Mouse (Mus musculus) small intestine, adult 2 months (tissue): ENCODE data around the gene Zfp36l1. TPM values are rescaled to one million over a fixed set of nuclear protein-coding genes. Genes with fewer than 3 reads are reported as not detected.
A peak's percentile ranks its signal among the peaks of the same experiment; 100 is the strongest.

Experiments used
- H3K27ac ChIP-seq: fragments of 200-500 bp; 2 replicates; pipeline ENCODE4 v1.5.1; 2012; ENCODE audit warnings: low read depth, low read length, control low read depth, inconsistent platforms; ENCODE audit not compliant: insufficient read depth
- H3K27me3 ChIP-seq: fragments of 200-500 bp; 2 replicates; pipeline ENCODE4 v1.6.1; 2012; ENCODE audit warnings: mild to moderate bottlenecking, moderate library complexity, low read length, inconsistent platforms; ENCODE audit not compliant: control insufficient read depth, insufficient read depth
- H3K36me3 ChIP-seq: fragments of 200-500 bp; 2 replicates; pipeline ENCODE4 v1.6.1; 2012; ENCODE audit warnings: mild to moderate bottlenecking, low read length, control low read depth, inconsistent platforms; ENCODE audit not compliant: control insufficient read depth, insufficient read depth
- H3K4me1 ChIP-seq: fragments of 200-500 bp; 2 replicates; pipeline ENCODE4 v1.6.1; 2012; ENCODE audit warnings: low read length, inconsistent platforms, mixed read lengths; ENCODE audit not compliant: control insufficient read depth, insufficient read depth, insufficient read length
- H3K4me3 ChIP-seq: fragments of 200-500 bp; 2 replicates; pipeline ENCODE4 v1.5.1; 2012; ENCODE audit warnings: low read depth, mild to moderate bottlenecking, control low read depth, inconsistent platforms, low read length, moderate library complexity
- CTCF ChIP-seq: fragments of 200-500 bp; IDR thresholded peaks from 2 replicates; pipeline ENCODE4 v1.5.1; 2012; ENCODE audit warnings: low read depth, mild to moderate bottlenecking, control low read depth, inconsistent platforms, low read length, moderate library complexity, mixed read lengths; ENCODE audit not compliant: insufficient replicate concordance, insufficient read length; ENCODE audit errors: extremely low read depth
- POLR2A ChIP-seq: fragments of 200-500 bp; IDR thresholded peaks from 2 replicates; pipeline ENCODE4 v1.6.1; 2012; ENCODE audit warnings: low read depth, mild to moderate bottlenecking, control low read depth, inconsistent platforms, low read length, moderate library complexity
- whole genome bisulfite sequencing: fragments of 180-500 bp; shearing (Covaris S2); methylation state at CpG from one replicate; pipeline ENCODE4 v1.1.7; 2018; 5-methylcytosine and 5-hydroxymethylcytosine counted together
- polyA plus RNA-seq: library from polyadenylated mRNA; depleted of rRNA; stranded (reverse); fragments of >200 nt; gene quantifications from 2 replicates; pipeline ENCODE4 v1.2.3, GENCODE M21; 2012

Gene Zfp36l1
- polyA plus RNA-seq, 1 experiment = 118 TPM

DNA sequence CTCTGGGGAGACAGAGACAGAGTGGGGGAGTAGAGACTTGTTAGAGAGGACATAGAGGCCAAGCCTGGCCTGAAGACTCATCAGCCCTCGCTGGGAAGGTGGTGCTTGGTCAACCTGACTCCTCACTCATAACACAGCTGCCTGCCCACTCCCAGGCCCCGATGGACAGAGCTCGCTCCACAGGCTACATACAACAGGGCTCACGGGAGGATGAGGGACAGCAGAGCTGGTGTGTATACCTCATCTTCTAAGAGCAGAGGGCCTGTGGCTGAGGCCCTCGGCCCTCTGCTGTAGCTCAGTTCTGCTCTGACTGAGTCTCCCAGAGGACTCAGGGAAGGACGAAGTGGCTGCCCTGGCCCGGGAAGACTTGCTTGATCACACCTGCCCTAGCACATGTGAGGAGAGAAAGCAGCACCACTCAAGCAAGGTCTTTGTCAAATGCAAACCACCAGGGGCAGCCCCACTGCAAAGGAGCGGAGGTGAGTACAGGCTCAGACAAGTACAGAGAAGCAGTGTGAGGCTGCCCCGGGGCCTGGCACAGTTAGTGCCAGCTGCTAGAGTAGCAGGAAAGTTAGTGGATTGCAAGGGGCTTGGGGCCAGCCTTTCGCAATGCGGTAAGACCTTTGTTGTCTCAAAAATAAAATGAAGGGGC lies 34.9 kb upstream of the Zfp36l1 start:
- 0 out of 2 replicates have a peak, but pooled peaks cover 2% of the 10 kb centered on the region for H3K4me1 ChIP-seq
- no peak for TF ChIP-seq CTCF
- no peak for TF ChIP-seq POLR2A
- no peak overlapping the region for H3K4me3 ChIP-seq
- H3K27me3 ChIP-seq = no peaks in the 10 kb centered on the region
- no peaks in the 10 kb centered on the region for H3K36me3 ChIP-seq
- H3K27ac ChIP-seq = no peak overlapping the region
- WGBS = 93% methylated on average over 11 of the region's 11 CpGs

- 37% methylated on average over 21 of the region's 21 CpGs for WGBS
- Histone ChIP-seq H3K27me3 (no peaks in the 10 kb centered on the region), H3K36me3 (no peaks in the 10 kb centered on the region), H3K4me1 (0 out of 2 replicates have a peak, but pooled peaks cover 2% of the 10 kb centered on the region), H3K4me3 (no peak overlapping the region), H3K27ac (no peak overlapping the region)
- TF ChIP-seq CTCF = peak; percentile 68
- TF ChIP-seq POLR2A = no peak
Observed at GRCm38 (mm10) chr12:80146227-80147223, 33.7 kb upstream of the Zfp36l1 start.

GRCm38 (mm10) chr12:80145365-80145764 lies 32.6 kb upstream of the Zfp36l1 start:
- 84% methylated on average over 8 of the region's 8 CpGs for WGBS
- Histone ChIP-seq H3K27ac (no peak overlapping the region), H3K4me3 (no peak overlapping the region), H3K27me3 (no peaks in the 10 kb centered on the region), H3K36me3 (no peaks in the 10 kb centered on the region), H3K4me1 (0 out of 2 replicates have a peak, but pooled peaks cover 2% of the 10 kb centered on the region)
- TF ChIP-seq POLR2A (no peak), CTCF (no peak)

DNA sequence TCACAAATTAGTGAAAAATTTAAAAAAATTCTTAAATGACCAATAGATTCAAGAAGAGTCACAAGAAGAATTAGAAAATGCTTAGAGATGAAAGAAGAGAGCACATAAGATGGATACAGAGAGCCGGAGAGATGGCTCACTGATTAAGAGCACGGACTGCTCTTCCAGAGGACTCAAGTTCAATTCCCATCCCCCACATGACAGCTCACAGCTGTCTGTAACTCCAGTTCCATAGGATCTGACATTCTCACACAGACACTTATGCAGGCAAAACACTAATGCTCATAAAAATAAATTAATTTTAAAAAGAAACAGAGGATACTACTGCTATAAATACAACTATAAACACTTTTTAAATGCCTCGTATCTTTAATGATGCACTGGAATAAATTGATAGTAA lies 32.0 kb upstream of the Zfp36l1 start:
- 94% methylated on average over 3 of the region's 3 CpGs for WGBS

DNA sequence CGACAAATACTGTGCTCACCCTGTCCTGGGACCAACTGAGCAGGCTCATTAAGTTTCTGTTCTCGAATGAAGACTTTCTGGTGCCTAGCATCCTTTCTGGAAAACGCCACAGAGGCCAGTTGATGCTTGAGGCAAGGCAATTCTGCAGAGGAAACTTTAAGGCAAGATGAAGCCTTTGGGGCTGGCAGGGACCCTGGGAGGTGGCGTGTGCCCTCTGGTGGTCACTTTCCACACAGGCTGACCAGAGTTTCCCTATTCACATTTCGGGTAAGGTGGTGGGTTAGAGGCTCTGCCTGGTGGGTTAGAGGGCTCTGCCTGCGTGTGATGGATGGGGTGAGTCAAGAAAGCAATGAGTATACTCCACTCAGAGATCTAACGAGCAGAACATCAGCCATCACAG lies 28.7 kb upstream of the Zfp36l1 start:
- WGBS = 27% methylated on average over 7 of the region's 7 CpGs
- TF ChIP-seq CTCF (peak; percentile 84), POLR2A (no peak)

More for the DNA sequence above, 32.0 kb upstream of the Zfp36l1 start:
- Histone ChIP-seq H3K36me3 (no peaks in the 10 kb centered on the region), H3K27me3 (no peaks in the 10 kb centered on the region), H3K4me3 (no peak overlapping the region), H3K4me1 (0 out of 2 replicates have a peak, but pooled peaks cover 2% of the 10 kb centered on the region), H3K27ac (no peak overlapping the region)
- TF ChIP-seq CTCF (no peak), POLR2A (no peak)

GRCm38 (mm10) chr12:80141011-80141410 lies 28.2 kb upstream of the Zfp36l1 start:
- TF ChIP-seq POLR2A (no peak), CTCF (no peak)
- Histone ChIP-seq H3K27ac (no peak overlapping the region), H3K4me3 (no peak overlapping the region), H3K4me1 (no peaks in the 10 kb centered on the region), H3K36me3 (no peaks in the 10 kb centered on the region), H3K27me3 (no peaks in the 10 kb centered on the region)
- 72% methylated on average over 8 of the region's 8 CpGs for WGBS

More for the DNA sequence above, 28.7 kb upstream of the Zfp36l1 start:
- H3K27me3 ChIP-seq = no peaks in the 10 kb centered on the region
- H3K27ac ChIP-seq = no peak overlapping the region
- H3K4me1 ChIP-seq = 0 out of 2 replicates have a peak, but pooled peaks cover under 1% of the 10 kb centered on the region
- H3K36me3 ChIP-seq = no peaks in the 10 kb centered on the region
- H3K4me3 ChIP-seq = no peak overlapping the region

DNA sequence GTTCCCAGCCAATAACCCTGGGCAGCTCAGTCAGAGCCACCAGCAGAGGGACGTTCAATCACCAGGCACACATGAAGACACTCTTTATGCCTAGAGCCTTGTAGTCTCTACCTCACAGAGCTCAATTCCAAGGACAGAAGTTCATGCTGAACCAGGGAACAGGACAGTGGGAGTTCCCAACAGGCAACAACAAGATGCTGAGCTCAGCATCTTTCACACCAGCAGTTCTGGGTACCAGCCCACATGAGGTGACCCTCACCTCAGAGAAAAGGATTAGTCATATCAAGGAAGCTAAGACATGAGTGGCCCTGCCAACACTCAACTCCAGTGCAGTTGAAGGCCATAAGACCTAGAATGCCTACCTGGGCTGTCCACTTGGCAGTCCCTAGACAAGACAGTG lies 24.9 kb upstream of the Zfp36l1 start:
- H3K27ac ChIP-seq = no peak overlapping the region
- 87% methylated on average over 1 of the region's 1 CpGs for WGBS
- TF ChIP-seq POLR2A (no peak), CTCF (no peak)

More for the DNA sequence above, 24.9 kb upstream of the Zfp36l1 start:
- H3K36me3 ChIP-seq = no peaks in the 10 kb centered on the region
- no peak overlapping the region for H3K4me3 ChIP-seq
- H3K4me1 ChIP-seq = no peaks in the 10 kb centered on the region
- no peaks in the 10 kb centered on the region for H3K27me3 ChIP-seq
